Mouse (Mus musculus): ENCODE results near the gene Srp68.

DNA sequence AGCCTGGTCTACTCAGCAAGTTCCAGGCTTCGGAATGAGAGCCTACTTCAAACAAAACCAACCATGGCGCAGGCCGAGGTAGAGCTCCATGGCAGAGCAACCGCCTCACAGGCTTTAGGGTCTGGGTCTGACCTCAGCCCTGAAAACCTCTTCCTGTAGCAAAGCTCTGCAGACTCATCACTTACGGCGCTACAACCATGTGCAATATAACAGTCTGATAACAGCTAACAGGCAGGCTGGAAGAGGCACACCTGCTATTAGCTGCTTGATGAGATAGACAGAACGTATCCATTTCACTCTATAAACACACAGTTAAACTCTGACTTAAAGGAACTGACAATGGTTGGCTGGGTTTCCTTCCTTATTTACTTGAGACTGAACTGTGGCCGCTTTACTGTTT, 14.6 kb downstream of the Srp68 start:
- TF ChIP-seq POLR2A (IDR thresholded peaks at IDR 0.05; ENCODE audit: insufficient read depth, low read length): no peak
- no peak for TF ChIP-seq EP300 (IDR thresholded peaks at IDR 0.05; ENCODE audit: insufficient read depth, low read depth, low read length)
- no peak for TF ChIP-seq CTCF (IDR thresholded peaks at IDR 0.05; ENCODE audit: low read depth, low read length)

Data from ES-Bruce4 (cell line).